Mouse (Mus musculus) MN1 (cell line): ENCODE results near the gene Uba7.

Source experiments
- DNase-seq: peaks from one replicate; pipeline ENCODE4 v3.0.0-alpha.2; 2016; ENCODE audit warnings: low spot score

Gene Uba7

DNA sequence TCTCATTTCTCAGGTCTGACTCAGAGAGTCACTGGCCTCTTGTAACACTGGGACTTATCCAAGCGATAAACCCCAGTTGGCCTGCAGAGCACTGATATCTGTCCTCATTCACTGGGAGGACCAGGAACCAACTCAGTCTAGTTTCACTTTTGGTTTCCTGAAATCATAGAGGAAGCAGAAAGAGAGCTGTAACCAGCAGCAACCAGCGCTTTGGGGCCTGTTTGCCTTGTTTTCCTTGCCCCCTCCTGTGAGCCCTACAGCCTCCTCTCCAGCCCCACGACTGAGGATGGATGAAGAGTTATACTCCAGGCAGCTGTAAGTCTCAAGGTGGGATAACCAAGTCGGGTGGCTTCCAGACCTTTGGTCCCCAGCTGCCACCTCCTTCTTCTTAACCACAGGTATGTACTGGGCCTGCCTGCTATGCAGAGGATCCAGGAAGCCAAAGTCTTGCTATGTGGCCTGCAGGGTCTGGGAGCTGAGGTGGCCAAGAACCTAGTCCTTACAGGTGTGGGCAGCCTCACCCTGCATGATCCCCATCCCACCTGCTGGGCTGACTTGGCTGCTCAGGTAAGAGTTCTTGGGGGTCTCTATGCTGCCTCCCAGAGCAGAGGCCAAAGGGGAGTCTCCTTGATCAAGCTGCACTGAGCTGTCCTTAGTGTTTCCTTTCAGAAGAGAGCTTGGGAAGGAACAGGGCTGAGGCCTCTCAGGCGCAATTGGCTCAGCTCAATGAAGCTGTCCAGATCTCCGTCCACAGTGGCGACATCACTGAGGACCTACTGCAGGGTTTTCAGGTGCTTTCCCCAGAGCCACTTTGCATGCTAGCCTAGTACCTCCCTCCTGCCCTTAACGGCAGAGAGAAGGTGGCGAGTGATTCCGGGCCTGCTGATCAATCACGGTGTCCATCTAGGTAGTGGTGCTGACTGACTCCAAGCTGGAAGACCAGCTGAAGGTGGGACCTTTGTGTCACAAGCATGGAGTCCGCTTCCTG is at the start of gene Uba7:
TSS of gene Uba7 (plus strand) at position 107 of the 988 bp plus-strand sequence.
- DNase-seq = peak; percentile 49

DNA sequence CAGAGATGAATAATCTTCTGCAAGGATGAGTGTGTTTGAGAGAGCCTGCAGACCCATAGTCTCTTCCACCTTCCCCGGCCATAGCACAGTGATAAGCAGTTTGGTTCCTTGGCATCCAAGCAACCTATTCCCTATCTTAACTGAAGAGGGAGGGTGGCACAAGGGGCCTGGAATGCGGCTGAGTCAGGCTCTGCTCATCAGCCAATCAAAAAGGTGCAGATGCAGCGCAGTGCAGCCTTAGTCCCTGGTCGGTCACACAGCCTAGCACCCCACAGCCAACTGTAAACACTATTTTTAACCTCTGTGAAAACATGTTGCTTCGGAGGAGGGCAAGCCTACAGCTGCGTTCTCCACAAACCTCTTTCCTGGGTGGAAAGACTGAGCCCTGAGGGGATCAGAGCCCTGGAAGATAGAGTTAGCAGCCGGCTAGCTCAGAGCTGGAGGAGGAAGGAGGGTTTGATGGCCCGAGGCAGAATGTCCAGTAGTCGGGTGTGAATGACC is 48.3 kb upstream of the Uba7 start:
- no peak for DNase-seq

DNA sequence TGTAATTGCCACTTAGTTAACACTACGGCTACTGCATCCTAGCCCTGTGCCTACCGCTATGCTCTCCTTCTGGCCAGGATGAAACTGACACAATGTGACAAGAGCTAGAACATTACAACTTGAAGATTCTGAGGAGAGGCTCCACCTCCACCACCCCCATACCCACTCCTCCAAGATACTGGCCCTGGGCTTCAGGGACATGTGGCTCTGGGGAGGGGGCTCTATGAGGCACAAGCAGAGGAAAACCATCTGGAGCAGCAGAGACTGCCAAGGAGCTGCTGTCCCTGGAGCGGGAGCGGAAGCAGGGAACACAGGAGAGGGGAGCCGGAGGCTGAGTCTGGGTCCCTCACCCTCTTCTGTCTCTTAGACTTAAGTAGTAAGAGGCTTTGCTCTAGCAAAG is 47.6 kb upstream of the Uba7 start:
- no peak for DNase-seq

DNA sequence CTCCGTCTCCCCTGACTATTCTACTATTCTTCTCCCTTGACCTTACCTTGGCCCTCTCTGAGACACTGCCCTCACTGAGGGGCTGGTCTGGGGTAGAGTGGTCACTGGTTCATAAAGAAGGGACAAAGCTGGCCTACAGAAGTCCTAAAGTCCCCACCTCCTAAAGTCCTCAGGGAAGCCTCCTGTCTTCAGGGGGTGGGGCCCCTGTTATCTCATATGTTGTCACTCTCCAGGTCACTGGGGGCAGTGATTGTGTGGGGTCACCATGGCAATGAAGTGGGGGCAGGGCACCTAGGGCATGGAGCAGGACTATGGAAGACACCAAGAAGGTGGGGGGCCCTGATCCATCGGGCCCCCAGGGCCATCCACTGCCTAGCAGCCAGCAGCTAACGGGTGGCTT is 47.1 kb upstream of the Uba7 start, which contains the start of gene Actl11:
TSS of gene Actl11 (plus strand) at position 301 of the 400 bp plus-strand sequence.
- no peak for DNase-seq

DNA sequence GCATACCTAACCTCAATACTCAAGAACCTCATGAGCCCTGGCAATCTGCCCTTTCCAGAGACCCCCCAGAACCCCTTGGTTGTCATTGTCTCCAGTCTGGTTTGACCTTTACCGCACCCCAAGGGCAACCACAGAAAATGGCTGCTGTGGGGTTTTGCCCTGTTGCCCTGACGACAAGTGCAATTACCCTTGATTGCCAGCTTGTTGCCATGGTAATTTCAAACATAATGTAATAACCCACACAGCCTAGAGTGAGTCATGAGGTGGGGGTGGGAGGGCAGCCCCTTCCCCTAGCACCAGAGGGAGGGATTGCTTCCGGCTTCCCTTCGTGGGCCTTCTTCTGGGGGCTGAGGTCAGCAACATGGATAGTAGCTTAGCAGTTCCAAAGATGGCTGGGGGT is 43.1 kb upstream of the Uba7 start:
- DNase-seq = peak; percentile 63

DNA sequence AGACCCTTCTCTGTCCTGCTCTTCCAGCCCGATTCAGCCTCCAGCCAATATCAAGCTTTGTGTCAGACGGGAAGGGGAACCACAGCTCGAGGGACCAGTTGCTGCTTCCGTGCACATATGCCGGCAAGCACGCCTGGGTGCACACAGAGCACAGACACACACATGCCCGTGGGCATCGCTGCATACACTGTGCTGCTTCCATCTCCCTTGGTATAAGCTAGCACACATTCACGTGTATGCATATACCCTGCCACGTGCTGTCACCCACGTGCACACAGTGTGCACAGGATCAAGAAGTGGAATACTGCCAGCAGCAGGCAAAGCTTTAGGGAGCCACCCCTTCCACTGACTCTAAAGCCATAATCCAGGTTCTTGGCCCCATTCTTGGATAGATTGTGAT is 41.2 kb upstream of the Uba7 start:
- no peak for DNase-seq

DNA sequence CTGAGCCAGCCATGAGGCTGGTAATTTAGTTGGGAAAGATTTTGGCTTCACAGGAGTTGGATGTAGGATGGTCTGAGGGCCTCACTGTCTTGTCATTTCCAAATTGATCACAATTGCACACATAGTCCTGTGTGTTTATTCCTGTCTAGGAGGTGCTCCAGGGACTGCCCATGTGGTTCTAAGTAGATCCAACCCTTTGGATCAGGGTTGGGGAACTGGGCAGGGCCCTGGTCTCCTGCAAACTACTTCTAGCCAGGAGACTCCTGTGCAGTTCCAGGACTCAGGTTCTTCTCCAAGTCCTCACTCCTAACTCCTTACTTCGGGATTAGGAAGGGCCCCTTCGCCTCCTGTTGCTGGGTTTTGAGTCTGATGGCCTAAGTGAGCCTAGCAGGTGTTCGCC is 39.9 kb upstream of the Uba7 start, which contains the start of gene Camkv:
TSS of gene Camkv (plus strand) at position 301 of the 400 bp plus-strand sequence.
- DNase-seq = no peak

DNA sequence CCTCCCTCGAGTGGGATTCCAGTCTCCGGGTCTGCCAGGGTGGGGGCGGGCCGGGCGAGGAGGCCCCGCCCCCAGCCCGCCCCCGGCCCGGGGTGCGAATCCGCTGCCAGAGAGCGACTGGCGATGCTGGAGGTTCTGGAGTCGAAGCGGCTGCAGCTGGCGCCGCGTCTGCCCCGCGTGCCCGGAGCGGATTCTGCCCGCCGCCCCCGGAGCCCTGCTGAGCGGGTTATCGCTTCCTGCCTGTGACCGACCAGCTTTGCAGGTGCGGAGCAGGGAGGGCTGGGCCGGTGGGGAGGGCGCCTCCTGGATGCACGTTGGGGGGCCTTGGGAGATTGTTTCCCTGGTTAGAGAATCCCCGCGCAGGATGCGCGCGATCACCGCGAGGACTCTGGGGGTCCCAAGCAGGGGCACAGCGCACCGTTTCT is 39.5 kb upstream of the Uba7 start:
- DNase-seq = peak; percentile 41

DNA sequence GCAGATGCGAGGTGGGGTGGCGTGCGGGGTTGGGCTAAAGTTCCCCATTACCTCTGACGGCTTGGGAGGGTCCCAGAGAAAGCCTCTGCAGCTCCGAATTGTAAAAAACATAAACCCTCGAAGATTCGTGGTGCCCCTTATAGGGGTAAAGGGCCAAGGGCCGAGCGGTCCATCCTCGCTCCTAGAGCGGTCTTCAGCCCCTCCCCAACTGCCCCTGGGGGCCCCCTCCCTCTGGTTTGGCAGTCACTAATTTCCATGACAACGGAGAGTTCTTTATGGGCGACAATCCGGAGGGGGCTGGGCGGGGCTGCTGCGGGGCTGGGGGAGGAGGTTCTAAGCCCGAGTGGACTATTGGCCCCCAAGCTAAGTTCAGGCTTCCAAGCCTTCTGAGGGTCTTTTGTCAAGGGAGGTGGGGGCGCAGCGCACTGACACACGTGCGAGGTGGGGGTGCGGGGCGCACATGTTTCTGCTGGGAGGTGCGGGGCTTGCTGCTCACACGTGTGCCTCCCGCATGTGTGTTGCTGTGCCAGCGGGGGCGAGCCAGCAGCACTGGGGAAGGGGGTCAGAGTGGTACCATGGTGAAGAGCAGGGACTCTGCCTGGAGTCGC is 39.0 kb upstream of the Uba7 start:
- DNase-seq = no peak

DNA sequence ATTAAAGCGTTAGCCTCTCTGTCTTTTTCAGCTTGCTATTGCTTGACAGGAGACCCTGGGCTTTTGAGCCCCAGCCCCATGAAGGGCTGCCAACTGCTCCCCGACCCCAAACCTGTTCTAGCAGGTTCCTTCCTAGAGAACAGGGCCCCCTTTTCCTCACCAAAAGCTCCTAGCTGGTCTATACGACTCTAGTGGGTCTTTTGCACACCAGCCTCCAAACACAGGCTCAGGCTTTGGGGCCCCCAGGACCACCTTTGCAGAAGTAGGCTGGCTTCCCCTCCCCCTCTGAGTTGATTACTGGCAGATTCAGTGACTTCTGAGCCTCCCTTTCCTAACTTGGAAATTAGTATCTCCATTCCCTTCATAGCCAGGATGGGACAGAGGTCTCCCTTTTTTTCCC is 38.5 kb upstream of the Uba7 start:
- DNase-seq = no peak

DNA sequence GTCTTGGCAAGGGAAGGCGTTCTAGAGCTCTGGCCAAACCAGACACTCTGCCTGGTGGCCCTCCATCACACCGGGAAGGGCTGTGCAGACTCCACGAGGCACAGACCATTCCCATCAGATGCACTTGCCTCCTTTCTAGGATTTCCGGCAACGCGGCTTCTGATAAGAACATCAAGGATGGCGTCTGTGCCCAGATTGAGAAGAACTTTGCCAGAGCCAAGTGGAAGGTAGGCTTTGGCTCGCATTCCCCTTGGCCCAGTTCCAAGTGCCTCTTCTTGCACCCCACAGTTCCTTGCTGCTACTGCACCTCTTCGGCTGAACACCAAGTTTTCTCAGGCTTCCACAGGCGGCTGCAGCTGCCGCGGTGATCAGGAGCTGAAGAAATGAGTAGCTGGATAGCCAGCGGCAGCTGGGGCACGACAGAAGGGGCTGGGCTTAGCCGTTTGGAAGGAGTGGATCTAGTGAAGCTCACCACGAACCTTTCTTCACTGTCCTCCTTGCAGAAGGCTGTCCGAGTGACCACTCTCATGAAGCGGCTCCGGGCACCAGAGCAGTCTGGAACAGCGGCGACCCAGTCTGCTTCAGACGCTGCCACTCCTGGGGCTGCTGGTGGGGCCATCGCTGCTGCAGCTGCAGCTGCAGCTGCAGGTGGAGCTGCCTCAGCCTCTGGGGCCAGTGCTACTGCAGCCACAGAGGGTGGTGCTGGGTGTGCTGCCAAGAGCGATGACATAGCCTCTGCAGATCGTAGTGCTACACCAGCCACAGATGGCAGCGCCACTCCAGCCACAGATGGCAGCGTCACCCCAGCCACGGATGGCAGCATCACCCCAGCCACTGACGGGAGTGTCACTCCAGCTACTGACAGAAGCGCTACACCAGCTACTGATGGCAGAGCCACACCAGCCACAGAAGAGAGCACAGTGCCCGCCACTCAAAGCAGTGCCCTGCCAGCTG is 27.8 kb upstream of the Uba7 start:
- peak; percentile 85 for DNase-seq

DNA sequence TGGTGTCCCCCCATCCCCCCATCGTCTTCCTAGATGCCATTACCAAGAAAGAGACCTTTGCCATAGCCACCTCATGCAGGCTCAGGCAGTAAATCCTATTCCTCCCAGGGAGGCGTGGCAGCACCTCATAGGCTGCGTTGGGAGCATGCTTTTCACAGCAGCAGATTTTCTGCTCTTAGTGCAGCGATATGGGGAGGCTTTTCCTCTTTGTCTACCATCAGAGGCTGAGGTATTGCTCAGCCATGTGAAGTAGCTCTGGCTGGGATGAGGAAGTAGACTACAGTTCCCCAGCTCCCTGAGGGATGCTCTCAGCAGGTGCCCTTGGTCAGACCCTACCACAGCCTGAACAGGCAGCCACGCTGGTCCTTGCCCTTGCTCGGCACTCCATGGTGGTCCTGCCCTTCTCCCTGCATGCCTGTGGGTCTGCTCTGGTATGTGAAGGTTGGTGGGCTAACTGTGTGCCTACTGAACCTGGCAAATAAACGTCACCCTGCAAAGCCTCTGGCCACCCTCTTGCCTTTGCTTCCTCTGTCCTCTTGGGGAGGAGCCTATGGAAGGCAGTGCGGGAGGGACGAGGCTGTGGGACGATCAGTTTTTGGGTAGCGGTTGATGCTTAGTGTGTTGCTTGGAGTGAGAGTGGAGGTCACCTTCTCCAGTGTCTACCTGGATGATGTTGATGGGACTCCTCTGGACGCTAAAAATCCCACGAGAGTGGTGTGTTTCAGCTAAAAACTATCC is 26.0 kb upstream of the Uba7 start:
- no peak for DNase-seq

DNA sequence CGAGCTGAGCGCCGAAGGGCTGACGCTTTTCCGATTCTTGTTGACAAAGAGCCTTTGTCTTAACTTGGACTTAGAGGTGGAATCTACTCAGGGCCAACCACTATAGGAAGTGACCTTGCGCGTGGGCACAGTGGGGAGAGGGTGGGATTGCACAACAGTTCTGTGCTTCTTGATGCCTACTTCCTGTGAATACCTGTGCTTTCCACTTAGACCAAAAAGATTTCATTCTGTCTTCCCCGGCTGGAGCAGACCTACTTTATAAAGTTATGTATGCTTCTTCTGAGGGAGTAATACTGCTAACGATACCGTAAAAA is 25.4 kb upstream of the Uba7 start, which contains the start of gene Traip:
TSS of gene Traip (plus strand) at position 215 of the 314 bp plus-strand sequence.
- DNase-seq = no peak

DNA sequence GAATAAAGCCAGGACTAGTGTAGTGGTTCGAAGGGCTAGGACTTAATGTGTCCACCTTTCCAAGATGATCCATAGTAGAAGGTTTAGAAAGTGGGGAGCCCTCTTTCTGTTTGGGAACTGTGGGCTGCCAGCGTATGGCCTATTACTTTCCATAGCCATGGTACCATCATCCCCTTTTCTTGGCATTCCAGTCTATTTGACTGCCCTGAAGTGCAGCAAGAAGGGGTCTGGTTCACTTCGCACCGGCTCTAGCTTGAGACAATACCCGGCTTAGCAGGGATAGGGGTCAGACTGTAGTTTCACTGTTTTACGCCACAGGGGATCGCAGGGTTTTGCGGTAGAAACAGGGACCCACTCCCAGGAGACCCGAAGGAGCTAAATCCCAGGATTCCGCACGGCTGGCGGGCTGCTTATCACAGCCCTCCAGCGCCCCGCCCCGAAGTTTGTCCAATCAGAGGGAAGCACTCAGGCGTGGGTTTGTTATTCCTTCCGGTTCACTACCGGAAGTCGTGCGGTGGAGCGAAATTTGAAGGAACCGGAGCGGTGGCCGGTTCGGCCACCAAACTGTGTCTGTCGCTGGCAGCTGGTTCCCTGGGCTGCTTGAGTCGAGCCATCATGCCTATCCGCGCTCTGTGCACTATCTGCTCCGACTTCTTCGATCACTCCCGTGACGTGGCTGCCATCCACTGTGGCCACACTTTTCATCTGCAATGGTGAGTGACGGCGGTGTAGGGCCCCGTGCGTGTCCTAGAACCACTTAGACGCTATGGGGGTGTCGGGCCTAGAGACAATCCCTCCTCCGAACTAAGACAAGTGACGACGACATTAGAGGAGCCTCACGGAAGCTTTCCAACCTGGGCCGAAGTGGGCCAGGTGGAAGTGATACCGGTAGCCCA is 24.6 kb upstream of the Uba7 start:
- DNase-seq = peak; percentile 91

DNA sequence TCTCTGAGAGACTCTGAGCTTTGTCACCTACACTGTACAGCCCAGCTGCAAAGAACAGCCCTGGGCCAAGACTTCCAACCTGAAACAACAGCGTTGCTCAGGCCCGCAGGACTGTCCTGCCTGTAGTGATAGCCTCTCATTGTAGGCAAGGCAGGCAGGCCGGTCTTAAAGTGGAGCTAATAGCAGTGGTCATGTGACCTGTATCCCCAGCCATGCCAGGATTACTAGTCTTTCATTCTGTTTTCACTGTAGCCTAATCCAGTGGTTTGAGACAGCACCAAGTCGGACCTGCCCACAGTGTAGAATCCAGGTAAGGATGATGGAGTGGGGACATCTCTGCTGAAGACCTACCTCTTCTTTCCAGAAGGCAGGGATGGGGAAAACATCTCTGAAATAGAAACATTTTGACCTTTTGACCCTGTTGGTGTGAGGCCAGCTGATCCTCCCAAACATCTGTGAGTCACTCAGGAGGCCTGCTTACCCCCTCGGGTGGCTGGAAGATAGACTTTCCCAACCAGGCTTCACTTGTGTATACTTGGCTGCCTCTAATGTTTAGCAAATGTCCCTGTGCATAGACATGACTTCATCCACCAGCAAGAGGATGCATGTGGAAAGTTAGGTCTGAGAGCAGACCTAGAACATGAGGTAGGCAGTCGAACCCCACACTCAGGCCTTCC is 19.6 kb upstream of the Uba7 start:
- peak; percentile 67 for DNase-seq

DNA sequence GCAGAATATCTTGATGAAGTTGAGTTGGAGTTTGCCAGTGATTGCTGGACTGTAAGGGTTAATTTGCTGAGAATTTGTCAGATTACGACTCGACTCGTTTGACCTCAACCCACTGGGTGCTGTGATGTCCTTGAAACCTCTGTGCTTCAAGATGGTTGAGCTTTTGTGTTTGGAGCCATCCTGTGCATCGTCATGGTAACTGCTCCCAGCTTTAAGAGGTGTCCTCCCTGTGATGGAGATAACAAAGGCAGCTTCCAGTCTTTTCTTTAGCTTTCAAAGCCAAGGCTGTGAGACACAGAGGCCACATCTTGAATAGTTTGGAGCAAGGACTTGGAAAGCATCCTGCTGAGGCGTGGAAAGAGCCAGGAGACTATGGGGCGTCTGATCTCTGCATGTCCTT is 18.2 kb upstream of the Uba7 start:
- DNase-seq = no peak

DNA sequence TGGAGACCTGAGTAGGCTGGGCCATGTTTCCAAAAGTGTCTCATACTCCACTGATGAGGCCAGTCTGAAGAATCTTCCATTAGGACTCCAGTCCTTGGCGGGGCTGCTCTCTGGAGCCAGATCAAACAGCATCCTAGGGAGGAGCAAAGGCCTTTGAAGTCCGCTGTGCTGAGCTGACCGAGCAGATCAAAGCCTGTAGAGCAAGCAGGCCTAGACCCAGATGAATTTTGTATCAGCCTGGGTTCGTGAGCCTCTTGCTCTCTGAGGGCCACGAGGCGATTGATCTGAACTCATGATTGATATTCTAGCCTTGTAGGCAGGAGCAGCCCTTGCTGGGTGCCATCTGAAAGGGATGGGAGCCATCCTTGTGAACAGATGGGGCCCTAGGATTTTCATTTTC is 15.4 kb upstream of the Uba7 start:
- no peak for DNase-seq

DNA sequence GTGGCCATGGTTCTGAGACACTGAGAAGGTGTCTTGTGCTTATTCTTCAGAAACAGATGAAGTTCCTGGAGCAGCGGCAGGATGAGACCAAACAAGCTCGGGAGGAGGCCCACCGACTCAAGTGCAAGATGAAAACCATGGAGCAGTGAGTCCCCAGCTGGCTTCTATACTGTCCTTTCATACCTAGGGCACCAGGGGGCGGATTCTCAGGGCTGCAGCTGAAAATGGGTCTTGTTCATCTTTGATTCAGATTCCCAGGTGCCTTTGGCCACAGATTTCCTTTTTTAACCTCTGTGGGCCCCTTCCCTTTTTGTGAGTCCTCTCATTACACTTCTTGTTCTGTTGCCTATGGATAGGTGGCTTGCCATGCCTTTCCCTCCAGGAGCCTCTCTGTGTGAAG is 14.4 kb upstream of the Uba7 start:
- peak; percentile 44 for DNase-seq

DNA sequence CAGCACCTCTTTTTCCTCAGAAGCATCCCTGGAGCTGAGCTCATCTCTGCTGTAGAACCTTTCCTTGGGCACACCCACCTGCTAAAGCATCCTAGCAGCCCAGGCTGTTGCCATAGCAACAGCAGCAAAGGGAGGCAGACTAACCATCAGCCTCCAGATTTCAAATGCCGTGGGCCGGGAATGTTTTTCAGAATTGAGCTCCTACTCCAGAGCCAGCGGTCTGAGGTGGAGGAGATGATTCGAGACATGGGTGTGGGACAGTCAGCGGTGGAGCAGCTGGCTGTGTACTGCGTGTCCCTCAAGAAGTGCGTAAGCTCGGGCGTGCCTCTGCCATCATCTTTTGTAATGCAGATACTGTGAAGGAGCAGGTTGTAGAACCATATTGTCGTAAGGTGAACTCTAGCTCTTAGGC is 13.9 kb upstream of the Uba7 start:
- DNase-seq = peak; percentile 71

DNA sequence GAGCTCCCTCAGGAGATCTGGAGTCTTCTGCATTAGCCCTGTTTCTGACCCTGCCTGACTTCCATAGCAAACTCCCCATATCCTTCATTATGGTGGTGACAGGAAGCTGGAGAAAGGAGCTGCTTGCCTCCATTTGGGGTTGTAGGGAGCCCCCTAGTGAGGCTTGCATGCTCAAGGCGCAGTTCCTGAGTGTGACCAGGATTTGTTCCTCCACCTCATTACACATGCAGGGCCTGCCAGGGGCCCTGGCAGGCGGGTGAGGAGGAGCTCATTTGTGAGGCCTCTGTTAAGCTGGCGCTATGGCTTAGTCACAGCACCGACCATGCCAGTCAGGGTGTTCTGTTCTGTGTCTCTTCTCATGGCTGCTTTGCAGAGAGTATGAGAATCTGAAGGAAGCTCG is 13.4 kb upstream of the Uba7 start:
- DNase-seq = peak; percentile 81
